Mouse (Mus musculus): ENCODE measurements around the gene Abcc6.

DNA sequence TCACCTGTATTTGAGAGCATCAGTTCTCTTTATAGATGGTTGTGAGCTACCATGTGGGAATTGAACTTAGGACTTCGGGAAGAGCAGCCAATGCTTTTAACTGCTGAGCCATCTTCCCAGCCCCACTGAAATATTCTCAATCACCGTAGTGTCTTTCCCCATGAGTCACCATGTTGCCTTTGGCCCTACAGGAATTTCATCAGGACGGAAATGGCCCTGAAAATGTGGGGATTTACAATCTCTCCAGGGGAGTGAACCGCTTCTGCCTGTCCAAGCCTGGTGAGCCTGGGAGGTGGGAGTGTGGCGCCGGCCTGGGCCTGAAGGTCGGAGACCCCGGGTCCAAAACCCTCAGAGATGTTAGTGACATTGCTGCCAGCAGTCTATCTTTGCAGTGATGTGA is 30.6 kb upstream of the Abcc6 start:
- no peak for TF ChIP-seq EP300 (IDR thresholded peaks at IDR 0.05; ENCODE audit: insufficient read depth, low read depth, low read length)
- no peak for TF ChIP-seq CTCF (IDR thresholded peaks at IDR 0.05)
- no peak for TF ChIP-seq POLR2A (IDR thresholded peaks at IDR 0.05; ENCODE audit: insufficient read depth, low read depth, low read length)
